Mouse (Mus musculus) bone marrow, adult 2 months (tissue): ENCODE measurements around the gene Flt3l.

Source experiments
- CTCF ChIP-seq: fragments of 200-500 bp; IDR thresholded peaks from 2 replicates; pipeline ENCODE4 v1.5.1; 2011; ENCODE audit warnings: low read length, control low read depth; ENCODE audit not compliant: control insufficient read depth, insufficient read depth
- POLR2A ChIP-seq: fragments of 200-500 bp; IDR thresholded peaks from 2 replicates; pipeline ENCODE4 v1.6.1; 2011; ENCODE audit warnings: low read depth, mild to moderate bottlenecking, control low read depth, low read length, borderline replicate concordance; ENCODE audit not compliant: control insufficient read depth

DNA sequence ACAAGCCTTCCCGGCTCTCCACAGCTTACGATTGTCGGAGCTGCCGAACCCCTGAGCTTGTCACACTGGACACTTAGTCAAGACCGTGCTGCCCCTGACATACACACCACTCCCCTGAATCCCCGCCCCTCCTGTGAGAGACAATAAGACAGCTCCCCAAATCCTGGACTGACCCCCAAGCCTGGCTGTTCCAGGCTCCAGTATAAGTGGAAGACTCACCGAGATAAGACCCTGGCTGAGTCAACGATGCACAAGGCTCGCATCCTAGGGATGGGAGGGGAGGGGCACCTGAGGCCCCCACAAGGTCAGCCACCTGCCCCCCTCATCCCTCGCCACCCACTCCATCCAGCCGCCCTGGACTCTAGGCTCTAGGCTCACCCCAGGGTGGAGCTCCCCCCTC lies 4.4 kb downstream of the Flt3l start:
- TF ChIP-seq CTCF, result no peak
- no peak for TF ChIP-seq POLR2A
